Mouse (Mus musculus) intestine, postnatal 0 days (tissue): ENCODE results near the gene Hspb9. TPM values are rescaled to one million over a fixed set of nuclear protein-coding genes. Genes with fewer than 3 reads are reported as not detected.
A peak's percentile ranks its signal among the peaks of the same experiment; 100 is the strongest.

ENCODE experiments used
- ATAC-seq: fragments of 200-750 bp; cut with Nextera tagmentation; 2 replicates; pipeline ENCODE4 v1.8.0; 2017; ENCODE audit warnings: mild to moderate bottlenecking, moderate TSS enrichment, moderate library complexity
- H3K27ac ChIP-seq: fragments of 300-500 bp; sonication (generic); 2 replicates; pipeline ENCODE4 v1.5.1; 2014; ENCODE audit warnings: mild to moderate bottlenecking, low read depth, low read length, moderate library complexity
- H3K27me3 ChIP-seq: fragments of 300-500 bp; sonication (generic); replicated peaks from 2 replicates; pipeline ENCODE4 v1.6.1; 2014; ENCODE audit warnings: low read length, mixed read lengths; ENCODE audit not compliant: control insufficient read depth, insufficient read depth
- H3K36me3 ChIP-seq: fragments of 300-500 bp; sonication (generic); 2 replicates; pipeline ENCODE4 v1.6.1; 2014; ENCODE audit warnings: mild to moderate bottlenecking, moderate library complexity; ENCODE audit not compliant: control insufficient read depth, insufficient read depth
- H3K4me1 ChIP-seq: fragments of 300-500 bp; sonication (generic); replicated peaks from 2 replicates; pipeline ENCODE4 v1.6.1; 2014; ENCODE audit warnings: antibody characterized with exemption, low read length, mixed read lengths; ENCODE audit not compliant: control insufficient read depth, insufficient read depth
- H3K4me2 ChIP-seq: fragments of 300-500 bp; sonication (generic); replicated peaks from 2 replicates; pipeline ENCODE4 v1.6.1; 2014; ENCODE audit warnings: low read depth, mild to moderate bottlenecking, moderate library complexity
- H3K4me3 ChIP-seq: fragments of 300-500 bp; sonication (generic); 2 replicates; pipeline ENCODE4 v1.5.1; 2014; ENCODE audit warnings: low read depth, low read length
- H3K9ac ChIP-seq: fragments of 300-500 bp; sonication (generic); 2 replicates; pipeline ENCODE4 v1.6.1; 2014; ENCODE audit warnings: mild to moderate bottlenecking, low read depth, low read length
- H3K9me3 ChIP-seq: fragments of 300-500 bp; sonication (generic); 2 replicates; pipeline ENCODE4 v1.6.1; 2016; ENCODE audit warnings: mixed run types; ENCODE audit not compliant: control insufficient read depth
- CTCF ChIP-seq: sonication (generic); IDR thresholded peaks from 2 replicates; pipeline ENCODE4 v1.5.1; 2016; ENCODE audit warnings: low read depth, mild to moderate bottlenecking, control low read depth, antibody characterized with exemption, moderate library complexity
- WGBS: fragments of 180-500 bp; shearing (Covaris S2); extraction: QIAGEN DNeasy Blood & Tissue Kit; methylation state at CpG from one replicate; pipeline ENCODE4 v1.1.7; 2014; 5-methylcytosine and 5-hydroxymethylcytosine counted together
- polyA plus RNA-seq: library from polyadenylated mRNA; unstranded; fragments of >200 nt; fragmentation: Nextera tagmentation; extraction: Ambion mirVana; gene quantifications from 2 replicates; pipeline ENCODE4 v1.2.1, GENCODE M21; 2015

The Hspb9 gene
- polyA plus RNA-seq, 1 experiment from 2014 or later, result 0.44 TPM

DNA sequence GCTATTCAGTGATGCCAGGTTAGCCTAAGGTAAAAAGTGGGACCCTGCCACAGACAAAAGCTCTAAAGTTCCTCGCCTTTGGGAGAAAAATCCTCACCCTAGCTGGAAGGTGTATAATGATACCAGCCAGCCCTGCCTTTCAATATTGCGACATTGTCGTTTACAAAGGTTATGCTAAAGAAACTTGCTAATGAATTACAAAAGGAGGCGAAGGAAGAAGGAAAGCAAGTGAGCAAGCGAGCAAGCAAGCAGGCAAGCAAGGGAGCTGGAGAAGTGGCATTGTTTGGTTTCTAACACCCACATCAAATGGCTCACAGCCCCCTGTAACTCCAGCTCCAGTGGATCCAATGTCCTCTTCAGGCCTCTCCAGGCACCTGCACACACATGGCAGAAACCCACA, 31.1 kb upstream of the Hspb9 start:
- H3K4me2 ChIP-seq, result no peak overlapping the region
- no peak overlapping the region for H3K27ac ChIP-seq
- no peak for TF ChIP-seq CTCF
- H3K9me3 ChIP-seq, result no peaks in the 10 kb centered on the region
- H3K27me3 ChIP-seq, result no peaks in the 10 kb centered on the region
- H3K4me1 ChIP-seq, result no peaks in the 10 kb centered on the region
- H3K9ac ChIP-seq, result no peak overlapping the region
- H3K4me3 ChIP-seq, result no peak overlapping the region
- H3K36me3 ChIP-seq, result no peaks in the 10 kb centered on the region
- ATAC-seq, result no peak
- 68% methylated on average over 5 of the region's 5 CpGs for WGBS

DNA sequence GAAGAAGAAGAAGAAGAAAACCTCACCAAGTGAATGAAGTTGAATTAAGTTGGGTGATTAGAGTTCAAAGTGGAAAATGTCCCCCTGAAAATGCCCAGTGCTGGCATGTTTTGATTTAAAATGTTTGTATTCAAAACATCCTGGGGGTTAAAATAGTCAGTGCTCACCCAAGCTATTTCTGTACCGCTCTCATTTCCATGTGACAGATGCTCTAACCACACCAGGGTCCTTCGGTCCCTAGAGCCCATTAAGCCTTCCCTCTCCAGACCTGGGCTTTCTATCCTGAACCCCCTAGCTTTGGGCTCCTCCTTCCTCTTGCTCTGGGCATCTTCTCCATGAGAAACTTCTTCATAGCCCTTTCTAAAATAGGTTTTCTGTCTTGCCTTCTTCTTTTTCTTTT, 29.6 kb upstream of the Hspb9 start:
- Histone ChIP-seq H3K9me3 (no peaks in the 10 kb centered on the region), H3K27ac (no peak overlapping the region), H3K4me1 (no peaks in the 10 kb centered on the region), H3K4me3 (no peak overlapping the region), H3K9ac (no peak overlapping the region), H3K27me3 (no peaks in the 10 kb centered on the region), H3K36me3 (no peaks in the 10 kb centered on the region), H3K4me2 (no peak overlapping the region)
- TF ChIP-seq CTCF, result no peak
- 78% methylated on average over 2 of the region's 2 CpGs for WGBS
- ATAC-seq, result no peak

- H3K36me3 ChIP-seq, result no peaks in the 10 kb centered on the region
- H3K9ac ChIP-seq, result no peak overlapping the region
- no peak for TF ChIP-seq CTCF
- ATAC-seq, result no peak
- no peaks in the 10 kb centered on the region for H3K4me1 ChIP-seq
- WGBS, result 70% methylated on average over 3 of the region's 3 CpGs
- no peaks in the 10 kb centered on the region for H3K9me3 ChIP-seq
- no peak overlapping the region for H3K27ac ChIP-seq
- no peaks in the 10 kb centered on the region for H3K27me3 ChIP-seq
- H3K4me2 ChIP-seq, result no peak overlapping the region
- H3K4me3 ChIP-seq, result no peak overlapping the region
Measured at GRCm38 (mm10) chr11:100685371-100685770, 28.3 kb upstream of the Hspb9 start.

DNA sequence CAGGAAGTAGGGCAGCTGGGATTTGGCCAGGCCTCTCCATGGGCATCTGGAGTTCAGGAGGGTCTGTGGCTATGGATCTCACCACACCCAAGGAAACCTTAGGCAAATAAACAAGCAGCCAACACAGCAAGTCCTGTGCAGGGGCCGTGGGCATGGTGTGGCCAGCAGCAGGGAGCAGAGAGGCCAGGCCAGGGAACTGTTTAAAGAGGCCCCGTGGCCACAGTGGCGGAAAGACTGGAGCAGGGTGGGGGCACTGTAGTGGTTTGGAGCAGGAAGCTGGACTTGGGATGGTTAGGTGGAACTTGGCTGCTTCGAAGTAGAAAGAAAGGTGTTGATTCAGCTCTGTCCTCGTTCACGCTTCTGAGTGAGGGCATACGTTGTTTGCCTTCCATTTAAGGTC, 26.4 kb upstream of the Hspb9 start:
- Histone ChIP-seq H3K9ac (no peak overlapping the region), H3K4me1 (no peaks in the 10 kb centered on the region; the same call in 1 of the 2 replicates), H3K4me2 (no peak overlapping the region), H3K4me3 (no peak overlapping the region), H3K27me3 (no peaks in the 10 kb centered on the region), H3K9me3 (no peaks in the 10 kb centered on the region), H3K27ac (no peak overlapping the region), H3K36me3 (no peaks in the 10 kb centered on the region)
- no peak for ATAC-seq
- no peak for TF ChIP-seq CTCF
- WGBS, result 76% methylated on average over 7 of the region's 7 CpGs

- TF ChIP-seq CTCF, result no peak
- no peak for ATAC-seq
- no peak overlapping the region for H3K9ac ChIP-seq
- WGBS, result 68% methylated on average over 4 of the region's 4 CpGs
- H3K4me3 ChIP-seq, result no peak overlapping the region
- H3K27ac ChIP-seq, result no peak overlapping the region
- no peaks in the 10 kb centered on the region for H3K9me3 ChIP-seq
- no peak overlapping the region for H3K4me2 ChIP-seq
- no peaks in the 10 kb centered on the region for H3K27me3 ChIP-seq
- no peaks in the 10 kb centered on the region; the same call in none of the 2 replicates for H3K4me1 ChIP-seq
- no peaks in the 10 kb centered on the region for H3K36me3 ChIP-seq
Measured at GRCm38 (mm10) chr11:100688443-100688842, 25.2 kb upstream of the Hspb9 start.

GRCm38 (mm10) chr11:100690389-100690788, 23.3 kb upstream of the Hspb9 start:
- 68% methylated on average over 7 of the region's 7 CpGs for WGBS
- Histone ChIP-seq H3K4me2 (no peak overlapping the region), H3K4me1 (no peaks in the 10 kb centered on the region; the same call in none of the 2 replicates), H3K4me3 (no peak overlapping the region), H3K9ac (no peak overlapping the region), H3K36me3 (no peaks in the 10 kb centered on the region; the same call in 1 of the 2 replicates), H3K9me3 (no peaks in the 10 kb centered on the region), H3K27ac (no peak overlapping the region), H3K27me3 (no peaks in the 10 kb centered on the region)
- TF ChIP-seq CTCF, result no peak
- no peak for ATAC-seq

DNA sequence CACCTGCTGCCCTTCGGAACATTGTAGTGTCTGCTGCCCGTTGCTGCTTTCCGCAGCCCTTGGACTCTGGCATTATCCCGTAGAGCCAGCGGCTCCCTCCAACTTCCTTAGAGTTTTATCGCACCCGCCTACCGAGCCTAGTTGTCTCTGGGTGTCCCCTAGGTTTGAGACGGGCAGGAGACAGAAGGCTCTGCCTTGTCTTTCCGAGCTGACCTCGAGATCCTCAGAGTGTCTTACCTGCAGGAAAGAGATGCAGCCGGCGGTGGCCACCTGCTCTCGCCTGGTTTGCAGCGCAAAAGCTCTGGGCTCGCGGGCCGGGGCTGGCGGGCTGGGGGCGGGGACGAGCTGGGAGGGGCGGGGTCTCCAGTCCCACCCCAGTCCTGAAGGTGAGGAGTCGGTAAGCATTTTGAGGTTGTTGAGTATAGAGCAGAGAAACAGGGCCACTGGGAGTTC, 21.5 kb upstream of the Hspb9 start, which contains the start of gene Zfp385c:
TSS of gene Zfp385c (minus strand) at position 292 of the 453 bp plus-strand sequence.
- H3K27me3 ChIP-seq, result no peaks in the 10 kb centered on the region
- H3K4me3 ChIP-seq, result peak within 1 kb of the TSS; percentile 32
- no peak for TF ChIP-seq CTCF
- H3K9ac ChIP-seq, result no peak within 1 kb of the TSS; the same call in 1 of the 2 replicates
- H3K4me2 ChIP-seq, result peak within 1 kb of the TSS; percentile 71
- 0 out of 2 replicates have a peak, but pooled peaks have one; percentile 11 for ATAC-seq
- H3K36me3 ChIP-seq, result no peaks in the 10 kb centered on the region; the same call in 1 of the 2 replicates
- no peak within 1 kb of the TSS for H3K27ac ChIP-seq
- H3K9me3 ChIP-seq, result no peaks in the 10 kb centered on the region
- no peaks in the 10 kb centered on the region; the same call in none of the 2 replicates for H3K4me1 ChIP-seq
- 2% methylated on average over 23 of the region's 23 CpGs for WGBS
